Mouse (Mus musculus) olfactory bulb, adult 2 months (tissue): ENCODE results near the gene Cdt1.

Experiments used
- CTCF ChIP-seq: fragments of 200-500 bp; IDR thresholded peaks from 2 replicates; pipeline ENCODE4 v1.5.1; 2012; ENCODE audit warnings: low read depth, mild to moderate bottlenecking, low read length, moderate library complexity; ENCODE audit not compliant: insufficient read depth
- POLR2A ChIP-seq: fragments of 200-500 bp; IDR thresholded peaks from 2 replicates; pipeline ENCODE4 v1.6.1; 2012; ENCODE audit warnings: mild to moderate bottlenecking, low read depth, low read length, moderate library complexity; ENCODE audit not compliant: insufficient read depth

DNA sequence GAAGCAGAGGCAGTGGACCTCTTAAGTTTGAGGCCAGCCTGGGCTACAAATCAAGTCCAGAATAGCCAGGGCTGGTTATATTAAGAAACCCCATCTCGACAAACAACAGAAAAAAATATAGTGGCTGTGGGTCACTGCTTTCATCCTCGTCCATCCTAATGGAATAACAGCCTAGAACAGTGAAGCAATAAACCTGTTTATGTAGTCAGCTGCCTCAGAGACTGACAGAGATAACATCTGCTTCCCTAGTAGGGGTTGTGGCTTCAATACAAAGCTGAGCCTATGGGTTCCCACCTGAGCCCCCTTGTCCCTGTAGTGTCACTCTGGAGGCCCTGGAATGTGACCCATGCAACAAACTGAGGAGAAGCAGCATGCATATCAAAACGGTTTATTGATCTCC lies 6.4 kb downstream of the Cdt1 start:
- no peak for TF ChIP-seq CTCF
- no peak for TF ChIP-seq POLR2A
